Mouse (Mus musculus): ENCODE data around the gene Zfr2. TPM values are rescaled to one million over a fixed set of nuclear protein-coding genes. Genes with fewer than 3 reads are reported as not detected.

The Zfr2 gene
- total RNA-seq, 2 experiments from 2014 or later: 65.2 to 66.0 TPM

DNA sequence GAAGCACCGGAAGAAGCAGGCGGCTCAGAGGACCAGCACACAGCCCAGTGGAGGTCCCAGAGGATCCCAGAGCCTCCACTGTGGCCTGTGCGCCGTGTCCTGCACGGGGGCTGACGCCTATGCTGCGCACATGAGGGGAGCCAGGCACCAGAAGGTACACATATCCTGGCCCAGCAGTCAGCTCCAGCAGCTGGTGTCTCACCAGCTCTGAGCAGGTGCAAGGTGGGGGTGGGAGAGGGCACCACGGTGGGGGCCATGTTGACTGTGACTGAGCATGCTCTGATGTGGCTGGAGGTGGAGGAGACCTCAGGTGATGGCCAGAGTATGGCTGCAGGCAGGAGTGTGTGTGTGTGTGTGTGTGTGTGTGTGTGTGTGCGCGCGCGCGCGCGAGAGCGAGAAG is 9.1 kb downstream of the Zfr2 start:
- no peak for DNase-seq
- intact Hi-C loops (cut with DNase I): no loop called here

DNA sequence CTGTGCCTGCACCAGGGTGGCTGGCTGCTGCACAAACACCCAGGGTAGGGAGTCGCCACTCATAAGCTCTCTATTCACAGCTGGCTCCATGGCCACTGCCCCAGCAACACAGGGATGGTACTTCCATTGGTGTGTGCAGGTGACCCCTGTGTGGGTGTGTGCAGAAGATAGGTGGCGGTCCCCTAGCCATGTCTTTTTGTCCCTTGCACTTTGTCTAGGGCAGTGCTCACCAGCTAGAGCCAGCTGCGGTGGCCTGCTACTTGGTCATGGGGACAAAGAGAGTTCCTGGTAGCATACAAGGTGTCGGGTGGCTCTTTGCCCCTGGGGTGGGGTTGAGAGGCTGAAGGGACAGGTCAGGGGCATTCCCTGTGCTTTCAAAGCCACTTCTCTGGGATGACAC is 11.2 kb downstream of the Zfr2 start:
- DNase-seq: no peak
- intact Hi-C loops (cut with DNase I): no loop called here

DNA sequence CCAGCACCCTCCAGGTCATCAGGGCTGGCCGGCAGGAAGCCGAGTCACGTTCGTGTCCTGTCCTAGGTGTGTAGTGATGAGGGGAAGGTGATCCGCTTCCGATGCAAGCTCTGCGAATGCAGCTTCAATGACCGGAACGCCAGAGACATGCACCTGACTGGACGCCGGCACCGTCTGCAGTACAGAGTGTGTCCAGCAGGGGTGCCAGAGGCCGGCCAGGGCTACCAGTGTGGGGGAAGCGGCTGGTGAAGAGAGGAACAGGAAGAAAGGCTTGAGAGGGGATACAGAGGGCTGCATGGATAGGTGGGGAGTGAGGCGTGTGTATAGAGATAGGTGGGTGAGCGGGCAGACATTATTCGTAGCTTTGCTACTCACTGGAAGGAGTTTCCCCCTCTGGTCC is 11.6 kb downstream of the Zfr2 start:
- peak; percentile 80 for DNase-seq
- intact Hi-C loops (cut with DNase I): no loop called here

DNA sequence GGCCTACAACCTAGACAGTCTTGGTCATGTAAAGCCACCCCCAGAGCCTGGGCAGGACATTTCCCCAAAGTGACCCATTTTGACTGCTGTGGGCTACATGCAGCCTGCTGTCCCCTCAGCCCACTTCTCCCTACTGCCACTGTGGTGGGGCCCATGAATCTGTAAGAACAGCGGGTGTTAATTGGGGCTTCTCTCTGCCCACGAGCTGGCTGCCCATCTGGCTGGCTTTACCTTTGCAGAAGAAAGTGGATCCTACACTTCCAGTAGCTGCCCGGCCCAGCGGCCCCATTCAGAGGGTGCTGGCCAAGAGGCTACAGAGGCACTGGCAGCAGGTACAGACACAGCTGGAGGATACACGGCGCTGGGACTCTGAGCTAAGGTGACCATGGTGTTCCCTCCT is 12.2 kb downstream of the Zfr2 start:
- no peak for DNase-seq
- intact Hi-C loops (cut with DNase I): no loop called here

DNA sequence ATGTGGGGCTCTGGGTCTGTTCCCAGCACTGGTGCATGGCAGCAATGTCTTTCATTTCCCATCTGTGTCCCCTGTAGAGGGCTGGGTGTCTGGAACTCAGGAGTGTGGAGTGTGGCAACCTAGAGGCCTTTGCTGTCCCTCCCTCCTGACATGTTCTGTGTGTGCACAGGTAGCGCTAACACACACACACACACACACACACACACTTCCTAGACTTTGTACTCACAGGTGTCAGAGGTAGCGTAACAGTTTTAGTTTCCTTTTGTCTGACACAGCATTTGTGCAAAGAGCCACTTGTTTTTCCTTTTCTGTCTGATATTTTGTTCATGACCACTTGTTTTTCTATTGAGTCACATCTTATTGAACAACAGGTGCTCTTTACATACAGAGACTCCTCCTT is 14.8 kb downstream of the Zfr2 start:
- intact Hi-C loops (cut with DNase I): no loop called here
- DNase-seq: no peak

DNA sequence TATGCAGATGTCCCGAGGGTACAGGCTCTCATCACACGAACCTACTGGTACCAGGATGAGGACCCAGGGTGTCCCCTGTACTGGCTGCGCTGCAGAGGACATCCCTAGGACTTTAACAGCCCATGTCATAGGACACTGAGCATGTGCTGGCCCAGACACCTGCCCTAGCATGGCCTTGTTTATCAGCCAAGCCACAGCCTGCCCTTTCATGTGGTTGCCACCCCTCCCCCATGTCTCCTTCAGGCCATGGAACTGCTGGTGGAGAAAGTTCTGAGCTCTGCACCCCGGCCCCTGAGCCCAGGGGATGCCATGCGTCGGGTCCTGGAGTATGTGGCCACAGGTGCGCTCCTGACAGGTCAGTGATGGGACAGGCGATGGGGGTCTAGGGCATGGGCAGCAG is 16.5 kb downstream of the Zfr2 start:
- intact Hi-C loops (cut with DNase I): no loop called here
- DNase-seq: no peak

DNA sequence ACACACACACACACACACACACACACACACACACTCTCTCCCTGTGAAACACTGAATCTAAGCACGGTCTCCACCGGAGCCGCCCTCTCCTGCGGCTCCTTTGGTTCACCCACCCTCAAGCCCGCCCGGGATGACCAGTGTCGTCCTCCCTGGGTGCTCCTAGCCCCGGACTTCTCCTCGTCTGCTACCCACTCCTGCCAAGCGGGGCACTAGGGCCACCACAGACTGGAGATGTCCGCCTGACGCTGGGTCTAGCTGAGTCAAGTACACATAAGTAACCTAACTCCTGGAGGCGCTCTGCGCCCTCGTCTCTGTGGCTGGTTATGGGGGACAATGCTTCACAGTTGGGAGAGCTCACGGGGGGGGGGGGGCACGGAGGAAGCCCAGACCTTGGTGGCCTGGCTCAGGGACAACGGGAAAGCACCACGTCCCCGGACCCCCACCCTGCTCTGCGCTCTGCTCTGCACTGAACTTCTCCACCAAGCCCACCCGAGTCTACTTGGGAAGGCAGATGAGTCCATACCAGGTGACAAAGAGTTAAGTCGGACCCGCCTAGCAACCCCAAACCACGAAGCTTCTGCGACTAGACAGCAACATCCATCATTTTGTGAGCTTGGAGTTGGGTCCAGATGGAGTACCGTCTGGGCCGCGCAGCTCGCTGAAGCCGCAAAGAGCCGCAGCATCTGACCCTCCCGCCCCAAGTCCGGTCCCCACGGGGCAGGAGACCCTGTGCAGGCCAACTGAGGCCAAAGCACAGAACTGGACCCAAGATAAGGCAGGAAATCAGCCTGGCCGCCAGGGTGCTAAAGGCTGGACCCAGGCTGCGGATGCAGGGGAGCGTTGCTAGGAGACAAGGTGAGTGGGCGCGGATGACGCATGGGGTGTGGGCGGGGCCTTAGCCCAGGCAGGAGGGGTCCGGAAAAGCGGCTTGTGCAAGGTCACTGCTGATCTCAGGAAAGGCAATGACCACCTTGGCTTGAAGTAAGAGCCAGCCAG is 19.8 kb downstream of the Zfr2 start, which contains the start of gene Matk:
Gene Matk, plus strand, starts transcription at position 512 of the 996 bp plus-strand sequence.
- peak; percentile 71 for DNase-seq
- intact Hi-C loops (cut with DNase I): no loop called here

DNA sequence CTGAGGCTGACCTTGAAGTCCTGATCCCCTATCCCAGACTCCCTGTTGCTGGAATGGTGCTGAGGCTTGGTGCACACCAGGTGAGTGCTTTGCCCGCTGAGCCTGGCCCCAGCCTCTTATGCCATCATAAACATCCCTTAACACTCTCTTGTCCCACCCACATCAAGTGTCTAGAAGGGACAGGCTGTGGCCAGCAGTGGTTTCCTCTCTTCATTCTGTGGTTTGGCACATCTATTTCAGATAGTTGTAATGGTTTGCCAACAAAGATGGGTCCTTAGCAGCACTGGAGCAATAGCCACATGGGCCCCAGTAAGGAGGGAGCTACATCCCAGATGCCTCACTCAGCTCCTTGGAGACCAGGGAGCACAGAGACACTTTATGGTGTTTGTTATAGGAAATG is 21.9 kb downstream of the Zfr2 start:
- intact Hi-C loops (cut with DNase I): no loop called here
- DNase-seq: no peak

DNA sequence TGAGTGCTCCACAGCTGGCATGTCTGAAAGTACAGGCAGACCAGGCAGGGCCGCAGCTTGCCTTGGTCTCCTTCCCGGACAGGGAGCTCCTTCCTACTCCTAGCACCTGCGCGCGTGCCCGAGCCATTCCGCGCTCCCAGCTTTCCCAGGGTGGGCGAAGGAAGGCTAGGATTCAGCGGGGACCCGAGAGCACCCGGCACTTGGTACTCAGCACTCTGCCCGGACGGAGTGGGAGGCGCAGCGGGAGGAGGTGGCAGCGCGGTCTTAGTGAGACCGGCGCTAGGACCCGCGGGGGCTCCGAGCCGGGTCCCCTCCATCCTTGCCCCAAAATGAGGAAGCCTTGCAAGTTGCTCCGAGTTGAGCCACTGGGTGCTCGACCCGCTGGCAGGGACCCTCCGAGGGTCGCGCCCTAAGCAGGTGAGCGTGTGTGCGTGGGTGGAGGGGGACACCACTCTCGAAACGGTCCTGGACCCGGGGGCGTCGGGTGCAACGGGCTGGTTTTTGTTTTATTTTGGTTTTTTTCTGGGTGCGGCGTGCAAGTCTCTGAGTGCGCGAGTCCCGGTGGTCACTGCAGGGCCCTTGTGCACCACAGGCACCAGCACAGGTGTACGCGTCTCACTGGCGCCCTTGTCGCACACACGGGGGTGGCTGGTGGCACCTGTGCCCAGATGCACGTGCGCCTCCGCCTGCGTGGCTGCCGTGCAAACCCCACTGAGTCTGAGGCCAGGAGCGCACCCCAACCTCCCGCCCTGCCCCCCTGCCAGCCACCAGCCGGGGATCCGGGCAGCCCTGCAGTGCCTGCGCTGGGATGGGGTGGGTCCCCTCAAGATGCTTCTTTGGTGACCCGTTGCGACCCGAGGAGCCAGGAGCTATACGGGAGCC is 24.4 kb downstream of the Zfr2 start:
- DNase-seq: no peak

DNA sequence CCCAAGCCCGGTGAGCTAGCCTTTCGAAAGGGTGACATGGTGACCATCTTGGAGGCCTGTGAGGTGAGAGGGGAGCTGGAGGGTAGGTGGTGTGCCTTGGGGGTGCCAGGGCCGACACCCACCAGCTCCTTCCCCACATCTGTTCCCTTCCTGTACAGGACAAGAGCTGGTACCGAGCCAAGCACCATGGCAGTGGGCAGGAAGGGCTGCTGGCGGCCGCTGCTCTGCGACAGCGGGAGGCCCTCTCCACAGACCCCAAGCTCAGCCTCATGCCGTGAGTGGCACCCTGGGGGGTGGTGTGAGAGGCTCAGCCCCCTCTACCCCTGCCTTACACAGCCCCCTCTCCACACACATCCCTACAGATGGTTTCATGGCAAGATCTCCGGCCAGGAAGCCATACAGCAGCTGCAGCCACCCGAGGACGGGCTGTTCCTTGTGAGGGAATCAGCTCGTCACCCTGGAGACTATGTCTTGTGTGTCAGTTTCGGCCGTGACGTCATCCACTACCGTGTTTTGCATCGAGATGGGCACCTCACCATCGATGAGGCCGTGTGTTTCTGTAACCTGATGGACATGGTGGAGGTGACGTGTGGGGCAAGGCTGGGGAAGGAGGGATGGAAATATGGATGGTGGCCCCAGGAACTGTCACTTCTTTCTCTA is 26.4 kb downstream of the Zfr2 start:
- intact Hi-C loops (cut with DNase I): no loop called here
- DNase-seq: peak; percentile 44

More for the DNA sequence above, 24.4 kb downstream of the Zfr2 start:
- intact Hi-C loops (cut with DNase I): no loop called here

DNA sequence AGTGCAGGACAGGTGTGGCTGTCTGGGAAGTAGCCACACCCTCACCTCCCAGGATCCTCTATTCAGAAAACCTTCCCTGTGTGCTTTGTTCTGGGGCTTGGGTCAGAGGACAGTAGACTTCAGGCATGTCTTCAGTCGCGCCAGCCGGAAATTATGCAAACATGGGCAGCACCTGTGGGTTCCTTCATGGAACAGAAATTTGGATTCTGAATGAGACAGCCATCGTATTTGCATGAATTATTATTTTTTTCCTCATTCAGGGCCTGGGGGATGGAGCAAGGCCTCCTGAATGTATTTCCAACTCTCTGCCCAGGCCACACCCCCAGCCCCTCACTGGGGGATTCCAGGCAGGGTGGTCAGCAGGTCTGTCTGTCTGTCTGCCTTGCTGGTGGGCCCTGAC is 28.1 kb downstream of the Zfr2 start:
- DNase-seq: no peak
- intact Hi-C loops (cut with DNase I): no loop called here

DNA sequence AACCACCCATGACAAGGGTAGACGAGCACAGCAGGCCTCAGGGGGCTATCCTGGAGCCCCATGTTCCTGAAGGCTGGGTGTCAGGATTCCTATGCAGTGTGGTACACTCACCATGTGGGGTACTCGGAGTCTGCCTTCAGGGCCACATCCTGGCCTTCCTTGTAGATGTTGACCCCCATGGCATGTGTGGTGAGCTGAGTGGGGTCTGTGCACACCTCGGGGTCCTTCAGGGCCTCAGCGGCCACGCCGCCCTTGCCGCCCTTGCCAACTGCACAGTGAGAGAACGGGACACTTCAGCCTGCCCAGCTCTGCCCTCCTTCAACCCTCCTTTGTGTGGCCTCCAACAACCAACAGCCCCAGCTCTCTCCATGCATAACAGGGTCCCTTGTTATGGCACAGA is 32.6 kb downstream of the Zfr2 start:
- no peak for DNase-seq
- intact Hi-C loops (cut with DNase I): no loop called here

DNA sequence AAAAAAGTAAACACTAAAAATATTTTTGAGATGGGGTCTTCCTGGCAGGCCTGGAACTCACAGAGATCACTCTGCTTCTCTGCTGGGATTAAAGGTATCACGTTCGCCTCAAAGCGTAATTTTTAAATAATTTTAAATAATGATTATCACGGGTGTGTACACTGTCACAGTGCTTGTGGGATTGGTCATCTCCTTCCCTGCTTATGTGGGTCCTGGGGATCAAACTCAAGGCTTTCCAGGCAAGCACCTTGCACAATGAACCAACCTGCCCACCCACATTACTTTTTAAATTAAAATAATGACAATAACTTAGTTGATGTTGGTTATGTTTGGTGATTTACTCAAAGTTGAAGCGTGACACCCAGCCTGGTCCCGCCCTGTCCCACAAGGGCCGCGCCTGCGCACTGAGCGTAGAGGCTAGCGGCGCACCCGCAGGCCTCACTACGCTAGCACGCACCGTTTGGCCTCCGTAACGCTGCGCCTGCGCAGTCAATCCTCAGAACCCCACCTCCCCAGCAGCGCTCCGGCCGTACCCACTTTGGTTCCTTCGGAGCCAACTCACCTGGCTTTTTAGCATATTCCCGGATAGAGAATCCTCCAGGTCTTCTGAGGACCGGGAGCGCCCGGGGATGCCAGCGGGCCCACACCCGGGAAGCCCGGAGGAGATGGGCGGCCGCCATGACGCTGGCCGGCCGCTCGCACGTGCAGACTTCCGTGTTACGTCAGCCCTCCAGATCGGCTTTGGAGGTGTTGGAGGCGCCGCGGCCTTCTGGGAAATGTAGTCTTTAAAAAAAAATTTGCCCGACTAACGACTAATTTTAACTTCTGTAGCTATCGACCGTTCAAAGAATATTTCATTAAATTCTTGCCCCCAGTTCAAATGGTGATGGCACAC is 33.5 kb downstream of the Zfr2 start, which contains the start of the genes Mrpl54 and Apba3:
Gene Mrpl54, minus strand, starts transcription at position 724 of the 895 bp plus-strand sequence.
Gene Apba3, plus strand, starts transcription at position 750 of the 895 bp plus-strand sequence.
- intact Hi-C loops (cut with DNase I): no loop called here
- DNase-seq: peak; percentile 97

DNA sequence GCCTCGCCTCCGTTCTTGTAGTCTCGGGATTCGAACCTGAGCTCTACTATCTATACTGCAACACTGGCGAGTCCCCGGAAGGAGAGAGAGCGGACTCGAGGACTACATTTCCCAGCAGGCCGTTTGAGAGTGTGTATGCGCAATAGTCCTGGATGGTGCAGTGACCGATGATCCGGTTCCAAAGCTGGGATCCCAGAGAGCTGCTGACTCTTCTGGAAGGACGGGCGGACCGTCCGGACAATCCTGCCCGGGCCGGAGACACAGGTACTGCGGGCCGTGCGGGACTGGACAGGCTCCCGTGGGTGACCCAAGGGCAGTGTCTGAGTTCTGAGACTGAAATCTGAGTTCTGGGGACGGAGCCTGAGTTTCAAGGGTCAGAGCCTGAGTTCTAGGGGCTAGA is 35.1 kb downstream of the Zfr2 start:
- intact Hi-C loops (cut with DNase I): no loop called here
- peak; percentile 75 for DNase-seq

DNA sequence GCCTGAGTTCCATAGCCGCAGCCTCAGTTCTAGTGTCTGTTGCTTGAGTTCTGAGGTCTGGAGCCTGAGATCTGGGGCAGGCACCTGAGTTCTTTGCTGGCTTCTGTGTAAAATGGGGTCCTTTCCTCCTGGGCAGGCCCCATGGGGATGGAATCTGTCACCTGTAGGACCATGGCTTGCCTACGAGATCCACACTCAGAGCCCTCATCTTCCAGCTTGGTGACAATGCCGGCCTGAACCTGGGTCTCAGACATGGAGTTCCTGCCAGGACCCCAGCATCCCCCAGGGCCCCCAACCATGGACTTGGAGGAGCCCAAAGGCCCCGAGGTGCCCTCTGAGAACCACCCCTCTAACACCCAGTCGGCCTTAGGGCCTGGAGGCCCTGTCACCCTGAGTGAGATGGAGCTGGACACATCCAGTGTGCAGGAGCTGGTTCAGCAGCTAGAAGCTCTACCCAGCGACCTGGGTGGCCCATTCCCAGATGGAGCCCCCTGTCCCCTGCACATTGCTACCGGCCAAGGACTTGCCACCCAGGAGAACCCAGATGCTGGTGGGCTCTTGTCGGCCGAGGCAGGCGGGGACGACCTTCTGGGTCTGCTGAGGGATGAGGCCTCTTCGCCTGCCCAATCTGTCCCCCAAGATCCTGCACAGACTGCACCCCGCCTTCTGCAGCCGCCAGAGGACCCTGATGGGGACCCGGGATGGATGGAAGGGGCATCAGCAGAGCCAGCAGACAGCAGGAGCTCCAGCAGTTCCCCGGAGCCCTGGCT is 35.9 kb downstream of the Zfr2 start:
- no peak for DNase-seq
- intact Hi-C loops (cut with DNase I): no loop called here

DNA sequence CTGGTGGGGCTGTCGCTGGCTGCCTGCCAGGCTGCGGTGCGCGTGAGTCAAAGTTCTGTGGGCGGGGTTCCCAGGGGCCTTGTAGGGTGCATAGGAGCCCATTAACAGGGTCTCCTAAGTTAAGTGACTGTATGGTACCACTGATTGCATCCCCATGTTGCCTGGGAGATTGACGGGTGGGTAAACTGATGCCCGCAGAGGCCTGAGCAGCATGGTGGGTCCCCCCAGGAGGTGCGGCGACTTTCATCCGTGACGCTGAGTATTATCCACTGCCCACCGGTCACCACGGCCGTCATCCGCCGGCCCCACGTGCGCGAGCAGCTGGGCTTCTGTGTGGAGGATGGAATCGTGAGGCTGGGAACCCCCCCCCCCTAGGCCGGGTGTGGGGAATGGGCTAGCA is 39.4 kb downstream of the Zfr2 start:
- intact Hi-C loops (cut with DNase I): no loop called here
- DNase-seq: no peak

DNA sequence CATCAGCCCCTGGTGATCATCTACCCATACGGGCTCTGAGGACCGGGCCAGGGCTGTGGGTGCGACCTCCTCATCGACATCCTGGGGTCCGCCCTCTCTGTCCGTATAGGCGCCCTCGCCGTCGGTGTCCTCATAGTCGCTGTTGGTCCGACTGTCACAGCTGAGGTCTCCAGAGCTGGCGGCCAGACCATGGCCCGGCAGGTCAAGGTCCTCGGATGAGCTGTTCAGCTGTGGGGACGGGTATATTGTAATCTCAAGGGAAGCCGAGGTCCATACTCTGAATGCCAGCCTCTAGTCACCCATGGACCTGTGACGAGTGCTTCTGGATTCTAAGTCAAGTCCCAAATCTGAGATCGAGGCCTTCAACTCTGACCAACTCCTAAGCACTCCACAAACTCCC is 40.9 kb downstream of the Zfr2 start:
- intact Hi-C loops (cut with DNase I): no loop called here
- no peak for DNase-seq

DNA sequence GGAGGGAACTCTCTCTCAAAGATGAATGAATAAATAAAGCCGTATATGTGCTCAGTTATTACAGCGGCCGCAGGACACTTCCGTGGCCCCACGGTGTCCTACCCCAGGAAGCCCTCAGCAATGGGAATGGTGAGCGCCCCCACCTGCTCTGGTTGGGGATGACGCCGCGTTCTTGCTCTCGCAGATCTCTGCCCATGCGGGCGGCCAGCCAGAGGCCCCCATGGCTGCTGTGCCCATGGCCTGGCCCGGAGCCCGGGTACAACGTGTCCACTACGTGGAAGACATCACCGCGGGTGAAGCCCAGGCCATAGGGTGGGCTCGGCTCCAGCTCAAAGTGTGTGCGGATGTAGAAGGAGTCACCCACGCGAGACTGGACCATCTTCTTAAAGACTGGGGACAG is 44.7 kb downstream of the Zfr2 start:
- intact Hi-C loops (cut with DNase I): no loop called here
- peak; percentile 70 for DNase-seq

DNA sequence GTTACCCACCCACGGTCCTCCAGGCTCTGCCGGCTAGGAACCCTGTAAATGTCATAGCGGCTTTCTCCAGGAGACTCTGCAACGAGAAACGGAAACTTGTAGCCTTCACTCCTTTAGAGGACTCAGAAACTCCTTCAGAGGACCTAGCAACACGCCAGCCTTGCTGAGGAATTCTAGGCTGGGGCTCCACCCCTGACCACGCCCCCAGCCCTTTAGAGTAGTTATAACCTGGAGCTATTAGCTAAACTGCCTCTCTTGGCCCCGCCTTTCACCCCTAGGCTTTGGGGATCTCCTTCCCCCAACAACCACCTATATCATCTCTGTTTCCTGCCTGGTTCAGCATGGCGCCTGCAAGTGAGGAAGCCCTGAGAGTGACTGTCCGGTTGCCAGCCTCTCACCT is 46.5 kb downstream of the Zfr2 start:
- intact Hi-C loops (cut with DNase I): no loop called here
- no peak for DNase-seq

All from left cerebral cortex, postnatal 4 days (tissue).